Mouse (Mus musculus) lung, adult 2 months (tissue): ENCODE measurements at regions not wholly inside any gene's neighbourhood (a gene's known extent, or its start where the extent isn't known, plus 50 kb on each side); places are given as distances from the start of the nearest gene placed in this dataset.

ENCODE experiments used
- DNase-seq: peaks from one replicate; pipeline ENCODE4 v3.0.0; 2022
- H3K4me1 ChIP-seq: fragments of 200-500 bp; 2 replicates; pipeline ENCODE4 v1.6.1; 2011; ENCODE audit warnings: low read length; ENCODE audit not compliant: control insufficient read depth, insufficient read depth
- H3K4me3 ChIP-seq: fragments of 200-500 bp; replicated peaks from 2 replicates; pipeline ENCODE3; 2011; ENCODE audit warnings: low read depth, mild to moderate bottlenecking, control low read depth, low read length; ENCODE audit errors: extremely low read depth
- CTCF ChIP-seq: fragments of 200-500 bp; IDR thresholded peaks from 2 replicates; pipeline ENCODE4 v1.5.1; 2011; ENCODE audit warnings: mild to moderate bottlenecking, low read length, control low read depth; ENCODE audit not compliant: insufficient read depth
- POLR2A ChIP-seq: fragments of 200-500 bp; IDR thresholded peaks from 2 replicates; pipeline ENCODE4 v1.6.1; 2011; ENCODE audit warnings: low read depth, mild to moderate bottlenecking, control low read depth, low read length, borderline replicate concordance; ENCODE audit errors: extremely low read depth
- WGBS: fragments of 180-500 bp; shearing (Covaris S2); methylation state at CpG from one replicate; pipeline ENCODE4 v1.1.7; 2018; 5-methylcytosine and 5-hydroxymethylcytosine counted together

GRCm38 (mm10) chr12:106729686-106730085 lies 719.7 kb downstream of the Vrk1 start:
- DNase-seq = no peak
- no peak for TF ChIP-seq POLR2A
- no peak for TF ChIP-seq CTCF
- no peaks in the 10 kb centered on the region for H3K4me1 ChIP-seq
- no peak overlapping the region for H3K4me3 ChIP-seq
- 82% methylated on average over 5 of the region's 5 CpGs for WGBS

- WGBS = 70% methylated on average over 16 of the region's 16 CpGs
- no peak for TF ChIP-seq CTCF
- no peak for TF ChIP-seq POLR2A
- DNase-seq = no peak
- Histone ChIP-seq H3K4me1 (no peaks in the 10 kb centered on the region), H3K4me3 (no peak overlapping the region)
Measured at GRCm38 (mm10) chr12:106732108-106732857, 722.3 kb downstream of the Vrk1 start.

GRCm38 (mm10) chr12:106748765-106749164 lies 738.7 kb downstream of the Vrk1 start:
- Histone ChIP-seq H3K4me3 (no peak overlapping the region), H3K4me1 (no peaks in the 10 kb centered on the region)
- TF ChIP-seq POLR2A = no peak
- no peak for TF ChIP-seq CTCF
- DNase-seq = no peak
- WGBS = 88% methylated on average over 8 of the region's 8 CpGs

GRCm38 (mm10) chr12:106763552-106763951 lies 724.9 kb upstream of the 3110018I06Rik start:
- TF ChIP-seq CTCF (no peak), POLR2A (no peak)
- Histone ChIP-seq H3K4me1 (no peaks in the 10 kb centered on the region), H3K4me3 (no peak overlapping the region)
- DNase-seq = no peak
- 69% methylated on average over 7 of the region's 7 CpGs for WGBS

GRCm38 (mm10) chr12:106764516-106764915 lies 723.9 kb upstream of the 3110018I06Rik start:
- WGBS = 65% methylated on average over 7 of the region's 7 CpGs
- no peak overlapping the region for H3K4me3 ChIP-seq
- no peak for DNase-seq

GRCm38 (mm10) chr12:106773536-106773935 lies 714.9 kb upstream of the 3110018I06Rik start:
- DNase-seq = no peak
- 38% methylated on average over 4 of the region's 4 CpGs for WGBS
- TF ChIP-seq POLR2A = no peak
- TF ChIP-seq CTCF = no peak
- H3K4me1 ChIP-seq = no peaks in the 10 kb centered on the region
- H3K4me3 ChIP-seq = no peak overlapping the region

More at GRCm38 (mm10) chr12:106764516-106764915, 723.9 kb upstream of the 3110018I06Rik start:
- no peaks in the 10 kb centered on the region for H3K4me1 ChIP-seq
- TF ChIP-seq POLR2A = no peak
- no peak for TF ChIP-seq CTCF

GRCm38 (mm10) chr12:106796596-106796995 lies 691.8 kb upstream of the 3110018I06Rik start:
- H3K4me1 ChIP-seq = no peaks in the 10 kb centered on the region
- no peak for TF ChIP-seq CTCF
- no peak for TF ChIP-seq POLR2A
- no peak for DNase-seq
- no peak overlapping the region for H3K4me3 ChIP-seq
- WGBS = 65% methylated on average over 7 of the region's 7 CpGs

GRCm38 (mm10) chr12:106819736-106820135 lies 668.7 kb upstream of the 3110018I06Rik start:
- DNase-seq = no peak
- no peaks in the 10 kb centered on the region for H3K4me1 ChIP-seq
- no peak overlapping the region for H3K4me3 ChIP-seq
- 80% methylated on average over 6 of the region's 6 CpGs for WGBS
- TF ChIP-seq CTCF (no peak), POLR2A (no peak)

GRCm38 (mm10) chr12:106822311-106822710 lies 666.1 kb upstream of the 3110018I06Rik start:
- Histone ChIP-seq H3K4me1 (no peaks in the 10 kb centered on the region), H3K4me3 (no peak overlapping the region)
- DNase-seq = no peak
- TF ChIP-seq POLR2A (no peak), CTCF (no peak)
- WGBS = 81% methylated on average over 4 of the region's 4 CpGs

- 18% methylated on average over 3 of the region's 3 CpGs for WGBS
- no peak for DNase-seq
- Histone ChIP-seq H3K4me1 (no peaks in the 10 kb centered on the region), H3K4me3 (no peak overlapping the region)
- TF ChIP-seq CTCF (no peak), POLR2A (no peak)
Measured at GRCm38 (mm10) chr12:106828542-106828941, 659.9 kb upstream of the 3110018I06Rik start.
